Mouse (Mus musculus) ZHBTc4 (cell line): ENCODE results near the gene Tshr.
"Not testable (repeated sequence)": the region's sequence is repeated elsewhere in the genome, so short reads cannot be mapped to it uniquely, and the experiment has no call there.

ENCODE experiments used
- DNase-seq: peaks from one replicate; pipeline ENCODE4 v3.0.0-alpha.2; 2011; ENCODE audit warnings: low read depth, low spot score

The Tshr gene

GRCm38 (mm10) chr12:91500475-91500874, 116.1 kb downstream of the Tshr start:
- no peak for DNase-seq

- DNase-seq, result peak; percentile 28
These were observed 127.4 kb downstream of the Tshr start for GRCm38 (mm10) chr12:91511766-91512165.

- DNase-seq, result no peak
These were observed 129.6 kb downstream of the Tshr start for GRCm38 (mm10) chr12:91513980-91514379.

GRCm38 (mm10) chr12:91517808-91518207, 133.4 kb downstream of the Tshr start:
- no peak for DNase-seq

- DNase-seq, result no peak
These were observed 139.3 kb downstream of the Tshr start for GRCm38 (mm10) chr12:91523626-91524025.

- no peak for DNase-seq
These were observed 150.2 kb downstream of the Tshr start for GRCm38 (mm10) chr12:91534514-91534913.

- DNase-seq, result no peak
These were observed 155.8 kb downstream of the Tshr start for GRCm38 (mm10) chr12:91540202-91540601.

GRCm38 (mm10) chr12:91549471-91549870, 165.1 kb downstream of the Tshr start:
- no peak for DNase-seq

- peak; percentile 55 for DNase-seq
These were observed 167.6 kb downstream of the Tshr start for GRCm38 (mm10) chr12:91551773-91552526.

GRCm38 (mm10) chr12:91557358-91558005, 173.1 kb downstream of the Tshr start:
- peak; percentile 29 for DNase-seq

- DNase-seq, result not testable (repeated sequence)
These were observed 173.8 kb downstream of the Tshr start for GRCm38 (mm10) chr12:91558152-91558551.

- no peak for DNase-seq
These were observed 182.8 kb downstream of the Tshr start for GRCm38 (mm10) chr12:91567145-91567544.

- DNase-seq, result no peak
These were observed 184.9 kb downstream of the Tshr start for GRCm38 (mm10) chr12:91569255-91569654.

GRCm38 (mm10) chr12:91571708-91572107, 187.3 kb downstream of the Tshr start:
- DNase-seq, result no peak

GRCm38 (mm10) chr12:91579665-91580064, 195.3 kb downstream of the Tshr start:
- DNase-seq, result no peak

GRCm38 (mm10) chr12:91581204-91582070, 197.1 kb downstream of the Tshr start:
- DNase-seq, result no peak

- DNase-seq, result no peak
These were observed 198.1 kb downstream of the Tshr start for GRCm38 (mm10) chr12:91582362-91583002.

- DNase-seq, result peak; percentile 79
These were observed 199.0 kb downstream of the Tshr start for GRCm38 (mm10) chr12:91583409-91583808.

GRCm38 (mm10) chr12:91585206-91585605, 200.8 kb downstream of the Tshr start:
- no peak for DNase-seq

- peak; percentile 38 for DNase-seq
These were observed 201.5 kb downstream of the Tshr start for GRCm38 (mm10) chr12:91585815-91586214.

GRCm38 (mm10) chr12:91587077-91587476, 202.7 kb downstream of the Tshr start:
- no peak for DNase-seq
